Mouse (Mus musculus): ENCODE measurements around the gene Stra6.

- TF ChIP-seq CTCF (IDR thresholded peaks at IDR 0.05; ENCODE audit: extremely low read depth, insufficient read depth, insufficient read length, insufficient replicate concordance): no peak
- no peak for TF ChIP-seq POLR2A (IDR thresholded peaks at IDR 0.05; ENCODE audit: low read depth, low read length)
Observed at GRCm38 (mm10) chr9:58112866-58113278, 49.3 kb downstream of the Stra6 start.

Data from spleen, adult 2 months (tissue).